Mouse (Mus musculus): Measurements from ENCODE around the gene Inhbb. TPM values are rescaled to one million over a fixed set of nuclear protein-coding genes. Genes with fewer than 3 reads are reported as not detected.

Gene Inhbb
- polyA plus RNA-seq (2012; rRNA removed), result 2.5 and 3.6 TPM in 2 replicates

GRCm38 (mm10) chr1:119421576-119422421, at the start of gene Inhbb:
Gene Inhbb (minus strand): TSS chr1:119422248.
- Histone ChIP-seq H3K4me3 (ENCODE audit: control insufficient read depth, insufficient read depth, low read length) (peak within 1 kb of the TSS; percentile 19), H3K36me3 (ENCODE audit: control insufficient read depth, insufficient read depth, low read length) (no peaks in the 10 kb centered on the region), H3K4me1 (replicated peaks; ENCODE audit: control insufficient read depth, insufficient read depth, low read length) (no peaks in the 10 kb centered on the region; the same call in 1 of the 2 replicates), H3K27ac (ENCODE audit: control insufficient read depth, insufficient read depth, low read length) (no peak within 1 kb of the TSS), H3K27me3 (ENCODE audit: control insufficient read depth, insufficient read depth, low read length) (peaks cover 26% of the 10 kb centered on the region)
- TF ChIP-seq CTCF (IDR thresholded peaks at IDR 0.05; ENCODE audit: borderline replicate concordance, control insufficient read depth, extremely low read depth, insufficient read depth, low read length, poor library complexity) (no peak), POLR2A (IDR thresholded peaks at IDR 0.05; ENCODE audit: control insufficient read depth, extremely low read depth, insufficient read depth, low read length, poor library complexity) (no peak)
- DNase-seq, result no peak
- WGBS, result 1% methylated on average over 90 of the region's 92 CpGs

GRCm38 (mm10) chr1:119463386-119463785, 41.3 kb upstream of the Inhbb start:
- H3K4me1 ChIP-seq (replicated peaks; ENCODE audit: control insufficient read depth, insufficient read depth, low read length), result 0 out of 2 replicates have a peak, but pooled peaks cover 4% of the 10 kb centered on the region
- DNase-seq, result peak; percentile 73
- no peak overlapping the region for H3K27ac ChIP-seq (ENCODE audit: control insufficient read depth, insufficient read depth, low read length)
- no peaks in the 10 kb centered on the region for H3K36me3 ChIP-seq (ENCODE audit: control insufficient read depth, insufficient read depth, low read length)
- no peaks in the 10 kb centered on the region for H3K27me3 ChIP-seq (ENCODE audit: control insufficient read depth, insufficient read depth, low read length)
- H3K4me3 ChIP-seq (ENCODE audit: control insufficient read depth, insufficient read depth, low read length), result no peak overlapping the region
- WGBS, result 52% methylated on average over 2 of the region's 2 CpGs
- TF ChIP-seq POLR2A (IDR thresholded peaks at IDR 0.05; ENCODE audit: control insufficient read depth, extremely low read depth, insufficient read depth, low read length, poor library complexity) (no peak), CTCF (IDR thresholded peaks at IDR 0.05; ENCODE audit: borderline replicate concordance, control insufficient read depth, extremely low read depth, insufficient read depth, low read length, poor library complexity) (no peak)

GRCm38 (mm10) chr1:119460062-119460461, 38.0 kb upstream of the Inhbb start:
- 90% methylated on average over 2 of the region's 2 CpGs for WGBS
- Histone ChIP-seq H3K27me3 (ENCODE audit: control insufficient read depth, insufficient read depth, low read length) (no peaks in the 10 kb centered on the region), H3K4me1 (replicated peaks; ENCODE audit: control insufficient read depth, insufficient read depth, low read length) (peaks cover 10% of the 10 kb centered on the region), H3K27ac (ENCODE audit: control insufficient read depth, insufficient read depth, low read length) (no peak overlapping the region), H3K4me3 (ENCODE audit: control insufficient read depth, insufficient read depth, low read length) (no peak overlapping the region), H3K36me3 (ENCODE audit: control insufficient read depth, insufficient read depth, low read length) (no peaks in the 10 kb centered on the region)
- TF ChIP-seq CTCF (IDR thresholded peaks at IDR 0.05; ENCODE audit: borderline replicate concordance, control insufficient read depth, extremely low read depth, insufficient read depth, low read length, poor library complexity) (no peak), POLR2A (IDR thresholded peaks at IDR 0.05; ENCODE audit: control insufficient read depth, extremely low read depth, insufficient read depth, low read length, poor library complexity) (no peak)
- no peak for DNase-seq

- WGBS, result 15% methylated on average over 10 of the region's 10 CpGs
- H3K36me3 ChIP-seq (ENCODE audit: control insufficient read depth, insufficient read depth, low read length), result no peaks in the 10 kb centered on the region
- TF ChIP-seq POLR2A (IDR thresholded peaks at IDR 0.05; ENCODE audit: control insufficient read depth, extremely low read depth, insufficient read depth, low read length, poor library complexity) (no peak), CTCF (IDR thresholded peaks at IDR 0.05; ENCODE audit: borderline replicate concordance, control insufficient read depth, extremely low read depth, insufficient read depth, low read length, poor library complexity) (no peak)
- H3K27ac ChIP-seq (ENCODE audit: control insufficient read depth, insufficient read depth, low read length), result no peak overlapping the region
- DNase-seq, result peak; percentile 64
- no peak overlapping the region for H3K4me3 ChIP-seq (ENCODE audit: control insufficient read depth, insufficient read depth, low read length)
- no peaks in the 10 kb centered on the region for H3K27me3 ChIP-seq (ENCODE audit: control insufficient read depth, insufficient read depth, low read length)
- peaks cover 10% of the 10 kb centered on the region for H3K4me1 ChIP-seq (replicated peaks; ENCODE audit: control insufficient read depth, insufficient read depth, low read length)
Measured at GRCm38 (mm10) chr1:119457993-119458605, 36.1 kb upstream of the Inhbb start.

GRCm38 (mm10) chr1:119457528-119457855, 35.4 kb upstream of the Inhbb start:
- TF ChIP-seq POLR2A (IDR thresholded peaks at IDR 0.05; ENCODE audit: control insufficient read depth, extremely low read depth, insufficient read depth, low read length, poor library complexity) (no peak), CTCF (IDR thresholded peaks at IDR 0.05; ENCODE audit: borderline replicate concordance, control insufficient read depth, extremely low read depth, insufficient read depth, low read length, poor library complexity) (no peak)
- Histone ChIP-seq H3K36me3 (ENCODE audit: control insufficient read depth, insufficient read depth, low read length) (no peaks in the 10 kb centered on the region), H3K27me3 (ENCODE audit: control insufficient read depth, insufficient read depth, low read length) (no peaks in the 10 kb centered on the region), H3K4me3 (ENCODE audit: control insufficient read depth, insufficient read depth, low read length) (no peak overlapping the region), H3K4me1 (replicated peaks; ENCODE audit: control insufficient read depth, insufficient read depth, low read length) (peaks cover 10% of the 10 kb centered on the region), H3K27ac (ENCODE audit: control insufficient read depth, insufficient read depth, low read length) (no peak overlapping the region)
- WGBS, result 37% methylated on average over 5 of the region's 5 CpGs
- no peak for DNase-seq

GRCm38 (mm10) chr1:119456671-119457527, 34.9 kb upstream of the Inhbb start:
- H3K27me3 ChIP-seq (ENCODE audit: control insufficient read depth, insufficient read depth, low read length), result no peaks in the 10 kb centered on the region
- H3K4me3 ChIP-seq (ENCODE audit: control insufficient read depth, insufficient read depth, low read length), result no peak overlapping the region
- TF ChIP-seq POLR2A (IDR thresholded peaks at IDR 0.05; ENCODE audit: control insufficient read depth, extremely low read depth, insufficient read depth, low read length, poor library complexity) (no peak), CTCF (IDR thresholded peaks at IDR 0.05; ENCODE audit: borderline replicate concordance, control insufficient read depth, extremely low read depth, insufficient read depth, low read length, poor library complexity) (no peak)
- H3K27ac ChIP-seq (ENCODE audit: control insufficient read depth, insufficient read depth, low read length), result no peak overlapping the region
- 6% methylated on average over 19 of the region's 19 CpGs for WGBS
- no peak for DNase-seq
- no peaks in the 10 kb centered on the region for H3K36me3 ChIP-seq (ENCODE audit: control insufficient read depth, insufficient read depth, low read length)
- peaks cover 10% of the 10 kb centered on the region for H3K4me1 ChIP-seq (replicated peaks; ENCODE audit: control insufficient read depth, insufficient read depth, low read length)
